9 mouse cellular contexts compared by ENCODE assay signal in the genomic region with DNA sequence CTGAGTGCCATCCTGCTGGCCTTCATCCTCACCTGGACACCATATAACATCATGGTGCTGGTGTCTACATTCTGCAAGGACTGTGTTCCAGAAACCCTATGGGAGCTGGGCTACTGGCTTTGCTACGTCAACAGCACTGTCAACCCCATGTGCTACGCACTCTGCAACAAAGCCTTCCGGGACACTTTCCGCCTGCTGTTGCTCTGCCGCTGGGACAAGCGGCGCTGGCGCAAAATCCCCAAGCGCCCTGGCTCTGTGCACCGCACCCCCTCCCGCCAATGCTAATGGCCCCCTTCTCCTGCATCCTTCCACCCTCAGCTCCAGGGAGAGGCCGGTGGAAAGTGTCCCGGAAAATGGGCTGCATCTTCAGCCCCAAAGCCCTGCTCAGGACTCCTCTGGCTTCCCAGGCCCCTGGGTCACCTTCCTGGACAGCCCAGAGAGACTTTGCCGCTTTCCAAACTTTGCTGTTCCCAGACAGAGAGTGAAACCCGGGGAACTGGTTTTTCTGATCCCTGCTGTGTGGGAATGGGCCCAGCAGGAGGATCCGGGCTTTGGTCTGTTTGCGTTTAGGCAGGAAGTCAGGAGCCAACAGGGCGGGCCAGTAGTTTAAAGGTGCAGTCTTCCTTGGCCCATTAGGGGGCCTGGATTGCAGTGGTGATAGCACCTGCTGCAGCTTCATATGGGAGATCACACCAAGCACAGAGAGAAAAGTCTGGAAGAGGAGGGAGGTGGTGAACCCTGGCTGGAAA. TPM values are rescaled to one million over a fixed set of nuclear protein-coding genes. Genes with fewer than 3 reads are reported as not detected.
DNase-seq lines count a peak whose midpoint lies in the region; ATAC-seq lines count a peak whose summit lies in the region.
"Had no signal": no experiment of that assay in that cellular context is flagged by ENCODE, and none has a peak within 500 bp of the region (broad histone marks: within the 10 kb centered on the region; RNA-seq: fewer than 3 reads in every experiment).

No protein-coding gene starts in this region.

- ATAC-seq in heart, embryonic 11.5 days (replicated peaks; ENCODE audit: insufficient number of reproducible peaks, low FRiP score, low TSS enrichment): no peak
- ATAC-seq in neural tube, embryonic 15.5 days (ENCODE audit: low FRiP score): no peak
- ATAC-seq in frontal cortex, adult (ENCODE audit: low TSS enrichment): no peak
- no peak for ATAC-seq in CD4-positive, CD25-positive, alpha-beta regulatory T cell, adult 4 months
- ATAC-seq in forebrain, embryonic 13.5 days: no peak
- ATAC-seq: Patski had no signal

- H3K27ac ChIP-seq in heart, embryonic 11.5 days (ENCODE audit: low read depth, low read length): no peak overlapping the region
- 0 out of 2 replicates have a peak overlapping the region, but pooled peaks have one; percentile 28 for H3K27ac ChIP-seq in neural tube, embryonic 15.5 days (replicated peaks)
- no peak overlapping the region; the same call in 1 of the 2 replicates for H3K27ac ChIP-seq in forebrain, embryonic 13.5 days

- no peaks in the 10 kb centered on the region for H3K36me3 ChIP-seq in heart, embryonic 11.5 days (ENCODE audit: control insufficient read depth, insufficient read depth, low read length)
- H3K36me3 ChIP-seq in neural tube, embryonic 15.5 days: no peaks in the 10 kb centered on the region
- H3K36me3 ChIP-seq in forebrain, embryonic 13.5 days (ENCODE audit: poor library complexity, severe bottlenecking): no peaks in the 10 kb centered on the region

- 0 out of 2 replicates have a peak overlapping the region, but pooled peaks have one; percentile 12 for H3K4me3 ChIP-seq in heart, embryonic 11.5 days (ENCODE audit: low read depth, low read length)
- no peak overlapping the region for H3K4me3 ChIP-seq in neural tube, embryonic 15.5 days (replicated peaks)
- no peak overlapping the region for H3K4me3 ChIP-seq in forebrain, embryonic 13.5 days

- H3K27me3 ChIP-seq in heart, embryonic 11.5 days (ENCODE audit: control insufficient read depth, insufficient read depth, low read length): no peaks in the 10 kb centered on the region
- no peaks in the 10 kb centered on the region for H3K27me3 ChIP-seq in neural tube, embryonic 15.5 days (replicated peaks)
- no peaks in the 10 kb centered on the region for H3K27me3 ChIP-seq in forebrain, embryonic 13.5 days

- H3K4me2 ChIP-seq in heart, embryonic 11.5 days: peak overlapping the region; percentile 49
- H3K4me2 ChIP-seq in neural tube, embryonic 15.5 days: no peak overlapping the region
- H3K4me2 ChIP-seq in forebrain, embryonic 13.5 days: no peak overlapping the region

- H3K4me1 ChIP-seq in heart, embryonic 11.5 days (ENCODE audit: control insufficient read depth, insufficient read depth, low read length): no peaks in the 10 kb centered on the region; the same call in 1 of the 2 replicates
- H3K4me1 ChIP-seq in neural tube, embryonic 15.5 days: no peaks in the 10 kb centered on the region
- no peaks in the 10 kb centered on the region for H3K4me1 ChIP-seq in forebrain, embryonic 13.5 days

- WGBS in heart, embryonic 11.5 days (ENCODE audit: insufficient replicate concordance): 22% methylated on average over 18 of the region's 18 CpGs
- 35% methylated on average over 18 of the region's 18 CpGs for WGBS in neural tube, embryonic 15.5 days
- 29% methylated on average over 18 of the region's 18 CpGs for WGBS in forebrain, embryonic 13.5 days

- H3K9ac ChIP-seq in heart, embryonic 11.5 days (ENCODE audit: low read depth, low read length): peak overlapping the region; percentile 28; the same call in 1 of the 2 replicates
- H3K9ac ChIP-seq in neural tube, embryonic 15.5 days (replicated peaks): no peak overlapping the region
- no peak overlapping the region for H3K9ac ChIP-seq in forebrain, embryonic 13.5 days

- peak; percentile 21 for DNase-seq in kidney, adult 11 months
- no peak for DNase-seq in kidney, adult 18-20 months
- DNase-seq in kidney, postnatal 4 days: peak; percentile 36 to 55

- H3K9me3 ChIP-seq in heart, embryonic 11.5 days (replicated peaks; ENCODE audit: control insufficient read depth, low read length): no peaks in the 10 kb centered on the region
- no peaks in the 10 kb centered on the region for H3K9me3 ChIP-seq in neural tube, embryonic 15.5 days (replicated peaks)
- no peaks in the 10 kb centered on the region for H3K9me3 ChIP-seq in forebrain, embryonic 13.5 days (replicated peaks)

RNA-seq across cellular contexts. Expression of a gene that starts 15.6 kb away (rescaled TPM):
- polyA plus RNA-seq in heart, embryonic 11.5 days (2014; fragmentation: Nextera tagmentation; extraction: Ambion mirVana): 0.06 TPM in 1 of 2 replicates, not detected in the other
- polyA plus RNA-seq in neural tube, embryonic 15.5 days (2015; fragmentation: Nextera tagmentation; extraction: Ambion mirVana): 0.35 and 0.70 TPM in 2 replicates
- polyA plus RNA-seq in CD4-positive, CD25-positive, alpha-beta regulatory T cell, adult 4 months (2017; shearing (Covaris generic)): not detected
- 0.94 and 1.3 TPM in 2 replicates for polyA plus RNA-seq in forebrain, embryonic 13.5 days (2015; fragmentation: Nextera tagmentation; extraction: Ambion mirVana)

RNA-seq across cellular contexts. Expression of a gene that starts 44.0 kb away (rescaled TPM):
- polyA plus RNA-seq in heart, embryonic 11.5 days (2014; fragmentation: Nextera tagmentation; extraction: Ambion mirVana): 82.6 and 87.8 TPM in 2 replicates
- 158 and 159 TPM in 2 replicates for polyA plus RNA-seq in neural tube, embryonic 15.5 days (2015; fragmentation: Nextera tagmentation; extraction: Ambion mirVana)
- polyA plus RNA-seq in CD4-positive, CD25-positive, alpha-beta regulatory T cell, adult 4 months (2017; shearing (Covaris generic)): 10 to 100 TPM; 63.7 to 85.1 TPM
- 135 and 143 TPM in 2 replicates for polyA plus RNA-seq in forebrain, embryonic 13.5 days (2015; fragmentation: Nextera tagmentation; extraction: Ambion mirVana)

RNA-seq across cellular contexts. Expression of a gene that starts 56.4 kb away (rescaled TPM):
- 56.4 and 58.8 TPM in 2 replicates for polyA plus RNA-seq in heart, embryonic 11.5 days (2014; fragmentation: Nextera tagmentation; extraction: Ambion mirVana)
- polyA plus RNA-seq in neural tube, embryonic 15.5 days (2015; fragmentation: Nextera tagmentation; extraction: Ambion mirVana): 91.0 and 95.2 TPM in 2 replicates
- polyA plus RNA-seq in CD4-positive, CD25-positive, alpha-beta regulatory T cell, adult 4 months (2017; shearing (Covaris generic)): 10 to 100 TPM; 72.5 to 92.2 TPM
- polyA plus RNA-seq in forebrain, embryonic 13.5 days (2015; fragmentation: Nextera tagmentation; extraction: Ambion mirVana): 92.0 and 97.4 TPM in 2 replicates
